Mouse (Mus musculus) kidney, embryonic 15.5 days (tissue): ENCODE measurements around the gene Lhfpl2. TPM values are rescaled to one million over a fixed set of nuclear protein-coding genes. Genes with fewer than 3 reads are reported as not detected.
A peak's percentile ranks its signal among the peaks of the same experiment; 100 is the strongest.

Experiments
- ATAC-seq: fragments of 200-750 bp; cut with Nextera tagmentation; replicated peaks from 2 replicates; pipeline ENCODE4 v1.8.0; 2017; ENCODE audit warnings: moderate TSS enrichment; ENCODE audit not compliant: low FRiP score
- H3K27ac ChIP-seq: fragments of 300-500 bp; sonication (generic); 2 replicates; pipeline ENCODE4 v1.5.1; 2015; ENCODE audit warnings: mild to moderate bottlenecking, inconsistent platforms
- H3K27me3 ChIP-seq: fragments of 300-500 bp; sonication (generic); 2 replicates; pipeline ENCODE4 v1.6.1; 2015; ENCODE audit warnings: inconsistent platforms
- H3K36me3 ChIP-seq: fragments of 300-500 bp; sonication (generic); 2 replicates; pipeline ENCODE4 v1.6.1; 2015; ENCODE audit warnings: inconsistent platforms
- H3K4me1 ChIP-seq: fragments of 300-500 bp; sonication (generic); 2 replicates; pipeline ENCODE4 v1.6.1; 2015; ENCODE audit warnings: inconsistent platforms
- H3K4me2 ChIP-seq: fragments of 300-500 bp; sonication (generic); 2 replicates; pipeline ENCODE4 v1.6.1; 2015; ENCODE audit warnings: moderate library complexity, mild to moderate bottlenecking, inconsistent platforms
- H3K4me3 ChIP-seq: fragments of 300-500 bp; sonication (generic); replicated peaks from 2 replicates; pipeline ENCODE4 v1.5.1; 2015; ENCODE audit warnings: mild to moderate bottlenecking, inconsistent platforms
- H3K9ac ChIP-seq: fragments of 300-500 bp; sonication (generic); 2 replicates; pipeline ENCODE4 v1.6.1; 2015; ENCODE audit warnings: mild to moderate bottlenecking, inconsistent platforms
- H3K9me3 ChIP-seq: fragments of 300-500 bp; sonication (generic); replicated peaks from 2 replicates; pipeline ENCODE4 v1.6.1; 2016; ENCODE audit warnings: inconsistent platforms
- WGBS: fragments of 180-500 bp; shearing (Covaris S2); methylation state at CpG from one replicate; pipeline ENCODE4 v1.1.7; 2015; ENCODE audit warnings: mixed read lengths; 5-methylcytosine and 5-hydroxymethylcytosine counted together
- polyA plus RNA-seq: library from polyadenylated mRNA; unstranded; fragments of >200 nt; fragmentation: Nextera tagmentation; extraction: Ambion mirVana; gene quantifications from 2 replicates; pipeline ENCODE4 v1.2.1, GENCODE M21; 2015

Lhfpl2 gene
- polyA plus RNA-seq, 1 experiment from 2014 or later: 89.1 TPM

- WGBS: 64% methylated on average over 7 of the region's 7 CpGs
- peaks cover 56% of the 10 kb centered on the region for H3K4me1 ChIP-seq
Observed at GRCm38 (mm10) chr13:94130394-94130793, 72.8 kb downstream of the Lhfpl2 start.

GRCm38 (mm10) chr13:94131135-94131534 lies 73.5 kb downstream of the Lhfpl2 start:
- Histone ChIP-seq H3K4me3 (no peak overlapping the region), H3K9me3 (no peaks in the 10 kb centered on the region), H3K27me3 (no peaks in the 10 kb centered on the region), H3K36me3 (peaks cover 14% of the 10 kb centered on the region), H3K27ac (0 out of 2 replicates have a peak overlapping the region, but pooled peaks have one; percentile 28), H3K9ac (no peak overlapping the region), H3K4me2 (no peak overlapping the region), H3K4me1 (peaks cover 63% of the 10 kb centered on the region)
- 91% methylated on average over 4 of the region's 4 CpGs for WGBS
- no peak for ATAC-seq

More at GRCm38 (mm10) chr13:94130394-94130793, 72.8 kb downstream of the Lhfpl2 start:
- H3K4me2 ChIP-seq: no peak overlapping the region
- H3K9me3 ChIP-seq: no peaks in the 10 kb centered on the region
- H3K27me3 ChIP-seq: no peaks in the 10 kb centered on the region
- no peak for ATAC-seq
- peak overlapping the region; percentile 28; the same call in 1 of the 2 replicates for H3K27ac ChIP-seq
- H3K36me3 ChIP-seq: peaks cover 14% of the 10 kb centered on the region
- H3K4me3 ChIP-seq: no peak overlapping the region
- H3K9ac ChIP-seq: no peak overlapping the region

GRCm38 (mm10) chr13:94132187-94132995 lies 74.8 kb downstream of the Lhfpl2 start:
- Histone ChIP-seq H3K9me3 (no peaks in the 10 kb centered on the region), H3K4me1 (peaks cover 76% of the 10 kb centered on the region), H3K9ac (no peak overlapping the region), H3K27ac (peak overlapping the region; percentile 66), H3K27me3 (no peaks in the 10 kb centered on the region), H3K4me2 (0 out of 2 replicates have a peak overlapping the region, but pooled peaks have one; percentile 2), H3K4me3 (no peak overlapping the region), H3K36me3 (peaks cover 5% of the 10 kb centered on the region; the same call in 1 of the 2 replicates)
- 37% methylated on average over 13 of the region's 13 CpGs for WGBS
- ATAC-seq: peak; percentile 37; the same call in 1 of the 2 replicates

- Histone ChIP-seq H3K4me2 (peak overlapping the region; percentile 0; the same call in 1 of the 2 replicates), H3K4me3 (no peak overlapping the region), H3K27me3 (no peaks in the 10 kb centered on the region), H3K27ac (peak overlapping the region; percentile 84), H3K9ac (no peak overlapping the region), H3K9me3 (no peaks in the 10 kb centered on the region), H3K36me3 (peaks cover 4% of the 10 kb centered on the region; the same call in 1 of the 2 replicates), H3K4me1 (peaks cover 92% of the 10 kb centered on the region)
- no peak for ATAC-seq
- WGBS: 29% methylated on average over 7 of the region's 7 CpGs
Observed at GRCm38 (mm10) chr13:94134646-94135045, 77.0 kb downstream of the Lhfpl2 start.

GRCm38 (mm10) chr13:94135180-94135579 lies 77.6 kb downstream of the Lhfpl2 start:
- Histone ChIP-seq H3K4me1 (peaks cover 96% of the 10 kb centered on the region), H3K36me3 (peaks cover 4% of the 10 kb centered on the region; the same call in 1 of the 2 replicates), H3K27me3 (no peaks in the 10 kb centered on the region), H3K27ac (peak overlapping the region; percentile 84), H3K9me3 (no peaks in the 10 kb centered on the region), H3K4me2 (peak overlapping the region; percentile 0; the same call in 1 of the 2 replicates), H3K9ac (no peak overlapping the region), H3K4me3 (no peak overlapping the region)
- ATAC-seq: peak; percentile 63
- WGBS: 25% methylated on average over 7 of the region's 7 CpGs

- no peak for ATAC-seq
- Histone ChIP-seq H3K27me3 (no peaks in the 10 kb centered on the region), H3K36me3 (no peaks in the 10 kb centered on the region), H3K27ac (peak overlapping the region; percentile 86), H3K9me3 (no peaks in the 10 kb centered on the region), H3K9ac (no peak overlapping the region), H3K4me3 (no peak overlapping the region), H3K4me2 (no peak overlapping the region), H3K4me1 (peaks cover 99% of the 10 kb centered on the region)
- WGBS: 40% methylated on average over 14 of the region's 14 CpGs
Observed at GRCm38 (mm10) chr13:94139713-94140445, 82.3 kb downstream of the Lhfpl2 start.

GRCm38 (mm10) chr13:94140446-94140845 lies 82.8 kb downstream of the Lhfpl2 start:
- Histone ChIP-seq H3K36me3 (no peaks in the 10 kb centered on the region), H3K9ac (no peak overlapping the region), H3K27ac (peak overlapping the region; percentile 86), H3K4me2 (no peak overlapping the region), H3K4me3 (no peak overlapping the region), H3K27me3 (no peaks in the 10 kb centered on the region), H3K9me3 (no peaks in the 10 kb centered on the region), H3K4me1 (peaks cover 95% of the 10 kb centered on the region)
- WGBS: 62% methylated on average over 4 of the region's 4 CpGs
- ATAC-seq: no peak

GRCm38 (mm10) chr13:94143063-94143652 lies 85.6 kb downstream of the Lhfpl2 start:
- Histone ChIP-seq H3K4me1 (peaks cover 88% of the 10 kb centered on the region), H3K4me3 (no peak overlapping the region), H3K27ac (peak overlapping the region; percentile 86), H3K9ac (0 out of 2 replicates have a peak overlapping the region, but pooled peaks have one; percentile 7), H3K36me3 (0 out of 2 replicates have a peak, but pooled peaks cover 7% of the 10 kb centered on the region), H3K9me3 (no peaks in the 10 kb centered on the region), H3K27me3 (no peaks in the 10 kb centered on the region), H3K4me2 (peak overlapping the region; percentile 34)
- 8% methylated on average over 12 of the region's 12 CpGs for WGBS
- ATAC-seq: peak; percentile 64

- H3K4me2 ChIP-seq: no peak overlapping the region
- no peaks in the 10 kb centered on the region for H3K27me3 ChIP-seq
- no peak overlapping the region for H3K9ac ChIP-seq
- no peak overlapping the region for H3K4me3 ChIP-seq
- WGBS: 24% methylated on average over 8 of the region's 8 CpGs
- peak overlapping the region; percentile 86 for H3K27ac ChIP-seq
- H3K36me3 ChIP-seq: 0 out of 2 replicates have a peak, but pooled peaks cover 7% of the 10 kb centered on the region
- no peaks in the 10 kb centered on the region for H3K9me3 ChIP-seq
- ATAC-seq: no peak
- peaks cover 87% of the 10 kb centered on the region for H3K4me1 ChIP-seq
Observed at GRCm38 (mm10) chr13:94144451-94144850, 86.9 kb downstream of the Lhfpl2 start.

- no peak for ATAC-seq
- H3K36me3 ChIP-seq: peaks cover 12% of the 10 kb centered on the region
- WGBS: 38% methylated on average over 4 of the region's 4 CpGs
- no peak overlapping the region for H3K9ac ChIP-seq
- H3K4me2 ChIP-seq: no peak overlapping the region
- peaks cover 64% of the 10 kb centered on the region for H3K4me1 ChIP-seq
- no peaks in the 10 kb centered on the region for H3K9me3 ChIP-seq
- H3K27me3 ChIP-seq: no peaks in the 10 kb centered on the region
- H3K27ac ChIP-seq: no peak overlapping the region
- no peak overlapping the region for H3K4me3 ChIP-seq
Observed at GRCm38 (mm10) chr13:94147257-94147656, 89.7 kb downstream of the Lhfpl2 start.

- H3K4me3 ChIP-seq: no peak overlapping the region
- WGBS: 69% methylated on average over 5 of the region's 5 CpGs
- peaks cover 28% of the 10 kb centered on the region for H3K36me3 ChIP-seq
- peaks cover 47% of the 10 kb centered on the region for H3K4me1 ChIP-seq
- H3K27ac ChIP-seq: no peak overlapping the region
- no peak overlapping the region for H3K9ac ChIP-seq
- no peak for ATAC-seq
- no peaks in the 10 kb centered on the region for H3K9me3 ChIP-seq
- H3K4me2 ChIP-seq: no peak overlapping the region
- H3K27me3 ChIP-seq: no peaks in the 10 kb centered on the region
Observed at GRCm38 (mm10) chr13:94149006-94149405, 91.4 kb downstream of the Lhfpl2 start.
